Mouse (Mus musculus): ENCODE measurements around the gene Lrrc10b.

DNA sequence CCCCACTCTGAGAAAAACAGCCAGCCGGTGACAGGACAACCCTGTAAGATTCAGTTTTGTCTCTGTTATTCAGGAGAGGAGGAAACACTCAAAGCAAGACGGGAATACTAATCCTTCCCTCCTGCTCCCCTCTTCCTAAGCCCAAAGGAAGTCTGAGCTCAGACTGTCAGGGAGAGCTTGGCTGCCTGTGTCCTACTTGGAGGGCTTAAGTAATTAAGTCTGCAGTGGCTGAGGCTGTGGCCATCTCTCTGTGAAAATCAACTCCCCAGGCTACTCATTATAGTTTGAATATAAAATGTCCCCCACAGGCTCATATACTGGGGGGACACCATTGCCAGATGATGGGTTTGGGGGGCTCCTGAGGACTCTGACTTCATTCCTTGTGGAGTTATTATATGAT lies 39.7 kb upstream of the Lrrc10b start:
- TF ChIP-seq CTCF (conservative IDR thresholded peaks at IDR 0.05; ENCODE audit: low read length) (no peak), NANOG (IDR thresholded peaks at IDR 0.05; ENCODE audit: borderline replicate concordance, low read length) (no peak), POU5F1 (IDR thresholded peaks at IDR 0.05; ENCODE audit: borderline replicate concordance, low read length) (no peak)
